Mouse (Mus musculus) right cerebral cortex, adult 2 months (tissue): Measurements from ENCODE around the gene Esyt2.

Experiments
- DNase-seq, 2 experiments: peaks; one replicate each; pipeline ENCODE4 v3.0.0; 2021 to 2022; ENCODE audit warnings: low spot score in 2 of 2

Esyt2 gene

DNA sequence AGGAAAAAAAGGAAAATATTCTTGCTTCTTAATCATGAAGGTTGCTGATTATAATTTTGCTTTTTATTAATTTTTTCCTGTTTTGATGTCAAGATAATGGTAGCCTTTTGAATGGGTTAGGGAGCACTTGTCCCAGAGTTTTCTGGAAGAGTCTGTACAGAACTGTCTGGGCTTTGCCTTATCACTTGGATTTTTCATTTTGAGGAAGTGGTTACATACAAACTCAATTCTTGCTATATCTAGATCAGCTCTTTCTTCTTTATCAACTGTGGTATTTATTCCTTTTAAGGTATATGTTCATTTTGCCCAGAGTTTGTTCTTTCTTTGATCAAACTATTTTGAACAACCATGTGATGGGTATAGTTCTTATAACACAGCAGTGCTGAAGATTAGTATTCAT is 81.1 kb downstream of the Esyt2 start:
- no peak for DNase-seq

DNA sequence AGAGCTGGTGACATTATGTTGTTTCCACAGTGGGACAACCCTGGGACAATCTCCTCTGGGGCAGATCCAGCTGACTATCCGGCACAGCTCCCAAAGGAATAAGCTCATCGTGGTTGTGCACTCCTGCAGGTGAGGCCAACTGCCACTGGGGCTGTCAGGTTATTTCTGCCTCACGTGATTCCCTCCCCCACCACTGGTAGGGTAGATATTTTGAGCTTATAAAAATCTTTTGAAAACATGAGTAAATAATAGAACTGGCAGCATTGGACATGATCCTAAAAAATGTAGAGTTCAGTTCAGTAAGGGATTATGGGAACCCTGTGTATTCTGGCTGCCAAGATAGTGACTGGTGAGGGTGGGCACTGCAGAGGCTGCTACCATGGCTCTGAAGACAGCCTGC is 85.9 kb downstream of the Esyt2 start:
- no peak for DNase-seq

- DNase-seq, result no peak
Measured at GRCm38 (mm10) chr12:116367346-116367745, 86.3 kb downstream of the Esyt2 start.

DNA sequence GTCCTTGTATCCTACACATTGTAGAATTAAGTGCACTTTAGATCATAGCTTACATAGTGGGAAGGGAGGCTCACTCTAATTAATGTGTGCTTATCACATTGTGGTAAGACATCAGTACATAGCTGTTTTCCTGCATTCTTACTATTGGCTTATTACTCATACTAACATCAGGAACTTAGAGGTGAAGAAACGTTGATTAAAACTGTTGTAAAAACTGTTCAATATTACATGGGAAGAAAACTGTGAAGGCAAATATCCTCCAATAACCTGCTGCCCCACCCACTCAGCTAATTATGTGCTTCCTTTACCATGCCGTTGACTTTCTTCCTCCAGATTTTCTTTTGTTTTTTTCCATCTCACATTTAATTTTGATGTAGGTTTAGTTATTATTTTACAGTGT is 87.9 kb downstream of the Esyt2 start:
- no peak for DNase-seq

- DNase-seq, result no peak
Measured at GRCm38 (mm10) chr12:116383101-116383500, 102.1 kb downstream of the Esyt2 start.

- no peak for DNase-seq
Measured at GRCm38 (mm10) chr12:116383995-116384394, 103.0 kb downstream of the Esyt2 start.

DNA sequence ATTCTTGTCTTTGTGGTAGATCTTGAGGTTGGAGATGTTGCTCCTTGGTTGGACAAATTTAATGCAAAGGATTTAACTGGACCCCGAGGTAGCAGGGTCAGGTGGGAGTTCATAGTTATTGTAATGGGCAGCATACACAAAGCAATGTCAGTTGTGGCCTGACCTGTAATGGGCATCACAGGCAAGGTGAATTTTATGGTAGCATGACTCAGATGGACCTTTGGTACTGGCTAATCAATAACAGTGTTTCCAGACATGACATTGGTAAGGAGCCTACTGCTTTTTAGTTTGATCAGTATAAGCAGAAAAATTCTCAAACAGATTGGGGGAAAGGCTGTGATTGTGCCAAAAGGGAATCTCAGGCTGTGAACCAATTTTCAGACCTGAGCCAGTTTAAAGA is 105.8 kb downstream of the Esyt2 start:
- DNase-seq, result no peak

DNA sequence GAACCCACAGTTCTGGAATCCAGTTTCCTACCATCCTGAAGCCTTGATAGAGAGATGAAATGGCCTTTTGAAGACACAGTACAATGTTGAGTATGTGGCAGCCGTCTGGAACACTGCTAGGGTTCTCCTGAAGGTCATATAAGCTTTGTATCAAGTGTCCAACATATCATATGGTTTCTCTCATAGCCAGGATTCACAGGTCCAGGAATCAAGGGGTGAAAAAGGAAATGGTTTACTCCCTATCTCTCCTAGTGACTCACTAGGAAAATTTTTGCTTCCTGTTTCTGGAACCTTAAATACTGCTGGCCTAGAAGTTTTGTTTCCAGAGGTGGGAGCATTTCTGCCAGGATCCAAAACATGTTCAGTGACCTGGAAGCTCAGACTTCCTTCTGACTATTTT is 108.9 kb downstream of the Esyt2 start:
- DNase-seq, result no peak

DNA sequence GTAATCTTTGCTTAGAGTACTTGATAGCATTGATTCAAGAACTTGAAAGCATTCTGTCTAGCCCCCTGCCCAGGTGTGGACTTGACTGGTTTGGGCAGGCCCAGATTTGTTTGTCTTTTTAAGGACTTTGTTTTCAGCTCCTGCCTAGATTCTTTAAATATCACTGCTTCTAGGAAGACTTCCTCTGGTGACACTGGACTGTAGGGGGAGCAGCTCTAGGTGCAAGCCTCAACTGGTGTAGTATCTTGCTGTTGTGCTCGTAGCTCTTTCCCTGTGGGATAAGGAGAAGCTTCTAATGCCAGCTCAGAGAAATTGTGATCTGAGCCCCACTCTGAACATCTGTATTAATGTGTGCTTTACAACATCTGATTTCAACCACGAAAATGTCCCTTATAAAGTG is 113.3 kb downstream of the Esyt2 start:
- no peak for DNase-seq

- no peak for DNase-seq
Measured at GRCm38 (mm10) chr12:116395312-116395711, 114.3 kb downstream of the Esyt2 start.

GRCm38 (mm10) chr12:116396072-116396695 is 115.2 kb downstream of the Esyt2 start:
- no peak for DNase-seq

GRCm38 (mm10) chr12:116404012-116404679 is 123.2 kb downstream of the Esyt2 start:
- peak in 1 of 2 experiments; percentile 10 for DNase-seq

- DNase-seq, result peak; percentile 97
Measured at GRCm38 (mm10) chr12:116405045-116405835, 124.2 kb downstream of the Esyt2 start, which contains the start of gene Ncapg2. TSS of gene Ncapg2 (plus strand) at chr12:116405402.

GRCm38 (mm10) chr12:116405836-116406155 is 124.8 kb downstream of the Esyt2 start:
- no peak for DNase-seq

- no peak for DNase-seq
Measured at GRCm38 (mm10) chr12:116407883-116408282, 126.9 kb downstream of the Esyt2 start.

DNA sequence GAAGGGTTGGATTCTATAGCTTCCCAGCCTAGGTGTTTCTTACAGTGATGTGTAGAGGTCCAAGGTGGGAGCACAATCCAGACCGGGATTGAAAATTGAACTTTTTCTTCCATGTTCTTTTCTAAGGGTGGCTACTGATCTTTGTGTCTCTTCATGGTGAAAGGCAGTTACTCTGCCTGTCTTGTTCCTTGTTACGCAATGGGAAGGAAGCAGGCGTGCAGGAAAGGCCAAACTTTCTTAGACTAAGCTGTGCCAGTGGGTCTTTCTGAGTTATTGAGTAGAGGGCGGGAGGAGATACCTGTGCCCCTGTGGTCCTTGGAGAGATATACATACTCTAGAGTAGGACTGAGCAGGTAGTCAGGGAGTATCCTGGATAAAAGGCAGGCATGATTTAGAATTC is 133.9 kb downstream of the Esyt2 start:
- DNase-seq, result no peak

- DNase-seq, result no peak
Measured at GRCm38 (mm10) chr12:116416514-116416913, 135.5 kb downstream of the Esyt2 start.

DNA sequence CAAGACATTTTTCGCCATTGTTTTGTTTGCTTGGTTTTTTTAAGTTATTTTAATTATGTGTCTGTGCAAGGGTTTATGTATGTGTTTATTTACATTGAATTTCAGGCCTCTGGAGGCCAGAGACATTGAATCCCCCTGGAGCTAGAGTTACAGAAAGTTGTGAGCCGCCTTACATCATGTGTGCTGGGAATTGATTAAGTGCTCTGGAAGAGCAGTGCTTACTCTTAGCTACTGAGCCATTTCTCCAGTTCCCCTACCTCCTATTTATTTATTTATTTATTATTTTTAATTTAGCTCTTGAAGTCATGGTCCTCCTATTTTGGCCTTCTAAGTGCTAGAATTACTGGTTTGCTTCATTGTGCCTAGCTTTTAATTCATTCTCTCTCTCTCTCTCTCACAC is 140.7 kb downstream of the Esyt2 start:
- DNase-seq, result no peak

- DNase-seq, result no peak
Measured at GRCm38 (mm10) chr12:116425392-116425791, 144.4 kb downstream of the Esyt2 start.

- no peak for DNase-seq
Measured at GRCm38 (mm10) chr12:116433742-116434141, 152.7 kb downstream of the Esyt2 start.

GRCm38 (mm10) chr12:116435232-116435631 is 154.2 kb downstream of the Esyt2 start:
- DNase-seq, result no peak

DNA sequence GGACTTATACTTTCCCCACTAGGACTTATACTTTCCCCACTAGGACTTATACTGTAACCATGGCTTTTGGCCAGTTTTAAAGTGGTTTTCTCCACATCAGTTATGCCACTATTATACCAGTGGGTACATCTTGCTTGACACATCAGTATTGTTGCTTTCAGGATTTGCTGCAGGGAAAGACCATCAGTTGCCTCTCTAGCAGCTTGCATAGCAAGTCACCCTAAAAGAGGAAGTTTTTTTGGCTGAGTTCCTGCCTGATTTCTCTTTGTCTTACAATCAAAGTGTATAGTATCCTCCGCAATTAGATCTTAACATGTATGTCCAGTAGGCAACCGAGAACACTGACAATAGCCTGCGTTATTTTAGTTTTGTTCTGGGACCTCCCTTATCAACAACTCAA is 155.1 kb downstream of the Esyt2 start:
- no peak for DNase-seq

- no peak for DNase-seq
Measured at GRCm38 (mm10) chr12:116438591-116438990, 157.6 kb downstream of the Esyt2 start.
